Mouse (Mus musculus) liver, embryonic 12.5 days (tissue): ENCODE measurements around the gene Cdkl4. TPM values are rescaled to one million over a fixed set of nuclear protein-coding genes. Genes with fewer than 3 reads are reported as not detected.

Experiments used
- polyA plus RNA-seq: library from polyadenylated mRNA; unstranded; fragments of >200 nt; fragmentation: Nextera tagmentation; extraction: Ambion mirVana; gene quantifications from 2 replicates; pipeline ENCODE4 v1.2.1, GENCODE M21; 2016

Cdkl4 gene
- polyA plus RNA-seq, 1 experiment from 2014 or later = 0.32 TPM

Other genes starting within 250 kb of the Cdkl4 start
- gene Gm10190, start 204.3 kb downstream of the Cdkl4 start, polyA plus RNA-seq = 0.61 TPM in 1 of 2 replicates, not detected in the other
- 2.6 and 2.9 TPM in 2 replicates for gene Sos1, start 97.4 kb downstream of the Cdkl4 start, polyA plus RNA-seq
- 5.8 and 6.3 TPM in 2 replicates for gene Map4k3, start 150.7 kb upstream of the Cdkl4 start, polyA plus RNA-seq